In the genomic region with DNA sequence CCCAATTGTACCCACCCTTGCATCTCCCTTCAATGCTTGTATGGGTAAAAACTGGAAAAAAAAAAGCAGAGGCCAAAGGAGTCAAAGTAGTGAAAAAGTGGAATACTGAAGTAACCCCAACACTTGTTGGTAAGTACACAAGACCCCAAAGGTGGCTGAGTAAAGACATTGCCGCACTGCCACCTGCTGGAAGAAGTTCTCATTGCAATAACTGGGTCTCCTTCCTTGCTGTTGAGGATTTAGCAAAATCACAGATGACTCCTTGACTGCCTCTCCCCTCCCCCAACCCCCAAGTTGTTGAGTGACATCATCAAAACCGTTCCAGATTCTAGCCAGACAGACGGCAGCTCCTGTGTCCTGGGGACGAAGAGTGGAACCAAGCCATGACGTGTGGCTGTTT, we compare ENCODE assay signal across 9 mouse cellular contexts.
DNase-seq lines count a peak whose midpoint lies in the region; ATAC-seq and TF ChIP-seq lines count a peak whose summit lies in the region.
"Had no signal": no experiment of that assay in that cellular context is flagged by ENCODE, and none has a peak within 500 bp of the region (broad histone marks: within the 10 kb centered on the region; RNA-seq: fewer than 3 reads in every experiment).

No protein-coding gene starts in this region.

- no peak overlapping the region for H3K4me3 ChIP-seq in lung, postnatal 0 days (ENCODE audit: low read depth, low read length)
- no peak overlapping the region for H3K4me3 ChIP-seq in stomach, postnatal 0 days (ENCODE audit: low read depth, low read length)
- H3K4me3 ChIP-seq: limb, embryonic 13.5 days had no signal

- H3K4me2 ChIP-seq in lung, postnatal 0 days (replicated peaks; ENCODE audit: low read depth, low read length): no peak overlapping the region
- H3K4me2 ChIP-seq in stomach, postnatal 0 days (replicated peaks; ENCODE audit: low read depth): no peak overlapping the region
- H3K4me2 ChIP-seq: limb, embryonic 13.5 days had no signal

- no peaks in the 10 kb centered on the region for H3K36me3 ChIP-seq in lung, postnatal 0 days (ENCODE audit: insufficient read depth, low read length)
- no peaks in the 10 kb centered on the region for H3K36me3 ChIP-seq in stomach, postnatal 0 days (ENCODE audit: control insufficient read depth, insufficient read depth, low read length)
- H3K36me3 ChIP-seq: limb, embryonic 13.5 days had no signal

- peak; percentile 52 for DNase-seq in gastrocnemius, postnatal 10 days
- no peak for DNase-seq in gastrocnemius, adult 8-10 months (ENCODE audit: low spot score in 2 of 2)
- DNase-seq in 3T3-L1 (ENCODE audit: low read depth, low spot score) (peak; percentile 64), Patski (ENCODE audit: low read depth, low spot score) (no peak)
- DNase-seq in cerebellum, postnatal 36 days: peak; percentile 33 to 59
- DNase-seq in kidney, postnatal 4 days: peak; percentile 79 to 83
- DNase-seq in lung, postnatal 0 days (ENCODE audit: low spot score): no peak
- DNase-seq in stomach, postnatal 0 days (ENCODE audit: low spot score): peak; percentile 60

- no peak overlapping the region for H3K9ac ChIP-seq in lung, postnatal 0 days (replicated peaks; ENCODE audit: low read depth)
- no peak overlapping the region for H3K9ac ChIP-seq in stomach, postnatal 0 days (ENCODE audit: low read length)
- H3K9ac ChIP-seq: limb, embryonic 13.5 days had no signal

- no peaks in the 10 kb centered on the region for H3K9me3 ChIP-seq in lung, postnatal 0 days (ENCODE audit: low read length)
- H3K9me3 ChIP-seq in stomach, postnatal 0 days (ENCODE audit: control insufficient read depth, low read length): no peaks in the 10 kb centered on the region
- H3K9me3 ChIP-seq: limb, embryonic 13.5 days had no signal

- peaks cover 8% of the 10 kb centered on the region for H3K27me3 ChIP-seq in Patski
- no peaks in the 10 kb centered on the region for H3K27me3 ChIP-seq in lung, postnatal 0 days (replicated peaks; ENCODE audit: insufficient read depth, low read length)
- no peaks in the 10 kb centered on the region for H3K27me3 ChIP-seq in stomach, postnatal 0 days (ENCODE audit: control insufficient read depth, insufficient read depth, low read length)
- H3K27me3 ChIP-seq: limb, embryonic 13.5 days had no signal

- peak; percentile 87 for TF ChIP-seq CTCF in Patski (IDR thresholded peaks at IDR 0.05)
- peak; percentile 79 for TF ChIP-seq CTCF in lung, postnatal 0 days (IDR thresholded peaks at IDR 0.05)
- peak; percentile 85 for TF ChIP-seq CTCF in stomach, postnatal 0 days (IDR thresholded peaks at IDR 0.05; ENCODE audit: low read depth)

- 38% methylated on average over 5 of the region's 5 CpGs for WGBS in lung, postnatal 0 days
- 41% methylated on average over 5 of the region's 5 CpGs for WGBS in stomach, postnatal 0 days

- no peaks in the 10 kb centered on the region for H3K4me1 ChIP-seq in lung, postnatal 0 days (ENCODE audit: insufficient read depth, low read depth, low read length)
- no peaks in the 10 kb centered on the region for H3K4me1 ChIP-seq in stomach, postnatal 0 days (replicated peaks; ENCODE audit: control insufficient read depth, insufficient read depth)
- H3K4me1 ChIP-seq: limb, embryonic 13.5 days had no signal

- no peak overlapping the region for H3K27ac ChIP-seq in lung, postnatal 0 days (ENCODE audit: low read length)
- no peak overlapping the region for H3K27ac ChIP-seq in stomach, postnatal 0 days (replicated peaks)
- H3K27ac ChIP-seq: limb, embryonic 13.5 days had no signal

- in situ Hi-C loops in Patski (cut with MboI; ENCODE audit: low pct_unique_long_range_greater_than_20kb): no loop called here

- CTCF ChIA-PET in Patski (lab: Charles Lee): interaction anchor here (1.0 to 1.6 kb wide), 3 partner anchors 16 to 236 kb away, joined by 3 to 8 read pairs (median 3); no protein-coding TSS in a partner anchor

- no peak for TF ChIP-seq EP300 in lung, postnatal 0 days (IDR thresholded peaks at IDR 0.05)
- no peak for TF ChIP-seq EP300 in stomach, postnatal 0 days (optimal IDR thresholded peaks at IDR 0.05)

- no peak for ATAC-seq in Patski
- no peak for ATAC-seq in lung, postnatal 0 days
- no peak for ATAC-seq in stomach, postnatal 0 days (ENCODE audit: low FRiP score, low TSS enrichment)

- POLR2A ChIA-PET in Patski (lab: Charles Lee): no interaction called here

Comparison
In these comparisons a context has a peak if more than half of its experiments do, and no peak if none do; other contexts are left out.
1. DNase-seq: peak in gastrocnemius, postnatal 10 days (single experiment), 3T3-L1 (single experiment), cerebellum, postnatal 36 days (2 of 2), kidney, postnatal 4 days (2 of 2) and stomach, postnatal 0 days (single experiment); none in gastrocnemius, adult 8-10 months (0 of 2), Patski (single experiment) and lung, postnatal 0 days (single experiment).
2. Peak in every context shown above with its lines, with median percentiles within 50 percentile points of each other: CTCF ChIP-seq.